Mouse (Mus musculus): ENCODE results near the gene Slc4a2. TPM values are rescaled to one million over a fixed set of nuclear protein-coding genes. Genes with fewer than 3 reads are reported as not detected.
"Not testable (repeated sequence)": the region's sequence is repeated elsewhere in the genome, so short reads cannot be mapped to it uniquely, and the experiment has no call there.

Gene Slc4a2
- total RNA-seq, 4 experiments from 2014 or later, result 21.9 to 32.5 (median 24.7) TPM

- peak; percentile 98 for DNase-seq (ENCODE audit: low spot score)
Measured at GRCm38 (mm10) chr5:24394165-24394894, 29.3 kb upstream of the Slc4a2 start.

- not testable (repeated sequence) for DNase-seq (ENCODE audit: low spot score)
Measured at GRCm38 (mm10) chr5:24396254-24396653, 27.4 kb upstream of the Slc4a2 start.

GRCm38 (mm10) chr5:24399686-24400085, 24.0 kb upstream of the Slc4a2 start:
- no peak for DNase-seq (ENCODE audit: low spot score)

- DNase-seq (ENCODE audit: low spot score), result no peak
Measured at GRCm38 (mm10) chr5:24400362-24400761, 23.3 kb upstream of the Slc4a2 start.

GRCm38 (mm10) chr5:24400911-24401605, 22.6 kb upstream of the Slc4a2 start:
- no peak for DNase-seq (ENCODE audit: low spot score)

GRCm38 (mm10) chr5:24401969-24402368, 21.7 kb upstream of the Slc4a2 start:
- DNase-seq (ENCODE audit: low spot score), result no peak

GRCm38 (mm10) chr5:24404594-24405360, 18.9 kb upstream of the Slc4a2 start:
- no peak for DNase-seq (ENCODE audit: low spot score)

- DNase-seq (ENCODE audit: low spot score), result no peak
Measured at GRCm38 (mm10) chr5:24405389-24405876, 18.2 kb upstream of the Slc4a2 start.

- no peak for DNase-seq (ENCODE audit: low spot score)
Measured at GRCm38 (mm10) chr5:24408651-24409050, 15.0 kb upstream of the Slc4a2 start.

GRCm38 (mm10) chr5:24409466-24409865, 14.2 kb upstream of the Slc4a2 start:
- DNase-seq (ENCODE audit: low spot score), result no peak

- no peak for DNase-seq (ENCODE audit: low spot score)
Measured at GRCm38 (mm10) chr5:24412063-24412462, 11.6 kb upstream of the Slc4a2 start.

- DNase-seq (ENCODE audit: low spot score), result no peak
Measured at GRCm38 (mm10) chr5:24413042-24413693, 10.5 kb upstream of the Slc4a2 start, which contains the start of gene Asic3. Gene Asic3, plus strand, starts transcription at chr5:24413392.

- DNase-seq (ENCODE audit: low spot score), result no peak
Measured at GRCm38 (mm10) chr5:24413938-24414337, 9.7 kb upstream of the Slc4a2 start.

GRCm38 (mm10) chr5:24416222-24416736, 7.4 kb upstream of the Slc4a2 start:
- peak; percentile 68 for DNase-seq (ENCODE audit: low spot score)

GRCm38 (mm10) chr5:24417587-24417986, 6.0 kb upstream of the Slc4a2 start:
- DNase-seq (ENCODE audit: low spot score), result no peak

GRCm38 (mm10) chr5:24420381-24420780, 3.3 kb upstream of the Slc4a2 start:
- DNase-seq (ENCODE audit: low spot score), result no peak

GRCm38 (mm10) chr5:24424004-24424781, 556 bp downstream of the Slc4a2 start:
- DNase-seq (ENCODE audit: low spot score), result peak; percentile 45

GRCm38 (mm10) chr5:24424861-24425411, 1.3 kb downstream of the Slc4a2 start:
- DNase-seq (ENCODE audit: low spot score), result peak; percentile 76

GRCm38 (mm10) chr5:24425421-24426036, 1.9 kb downstream of the Slc4a2 start:
- peak; percentile 36 for DNase-seq (ENCODE audit: low spot score)

- no peak for DNase-seq (ENCODE audit: low spot score)
Measured at GRCm38 (mm10) chr5:24426037-24426432, 2.4 kb downstream of the Slc4a2 start.

Measured in heart, adult 8-10 months (tissue).